Mouse (Mus musculus): Measurements from ENCODE around the gene Wfdc10. TPM values are rescaled to one million over a fixed set of nuclear protein-coding genes. Genes with fewer than 3 reads are reported as not detected.
"Not testable (repeated sequence)": the region's sequence is repeated elsewhere in the genome, so short reads cannot be mapped to it uniquely, and the experiment has no call there.

Gene Wfdc10
- not detected in 2 replicates for polyA plus RNA-seq (2012; ENCODE audit: insufficient read depth, insufficient read length, missing spikeins)

DNA sequence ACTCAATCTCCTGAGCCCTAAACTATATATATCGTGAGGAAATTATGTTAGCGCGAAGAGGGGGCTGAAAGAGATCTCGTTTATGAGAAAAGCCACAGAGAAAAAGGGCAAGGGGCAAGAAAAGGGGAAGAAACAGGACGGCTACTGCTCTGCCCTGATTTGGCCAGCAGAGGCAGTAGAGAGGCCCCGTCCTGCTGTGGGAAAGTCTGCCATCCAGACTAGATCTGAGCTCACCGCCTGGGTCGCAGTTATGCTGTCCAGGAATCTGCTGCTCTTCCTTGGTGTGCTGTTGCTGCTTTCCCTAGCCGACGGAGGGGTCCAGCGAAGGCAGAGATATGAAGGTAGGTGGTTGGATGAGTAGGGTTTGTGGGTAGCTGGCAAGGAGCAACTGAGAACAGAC is at the start of gene Wfdc10:
Gene Wfdc10, plus strand, starts transcription at position 189 of the 400 bp plus-strand sequence.
- Histone ChIP-seq H3K4me1 (ENCODE audit: control insufficient read depth, insufficient read depth, insufficient read length, low read length) (no peaks in the 10 kb centered on the region), H3K4me3 (ENCODE audit: insufficient read depth, low read depth, low read length) (no peak within 1 kb of the TSS), H3K27ac (replicated peaks; ENCODE audit: low read depth, low read length) (no peak within 1 kb of the TSS)

DNA sequence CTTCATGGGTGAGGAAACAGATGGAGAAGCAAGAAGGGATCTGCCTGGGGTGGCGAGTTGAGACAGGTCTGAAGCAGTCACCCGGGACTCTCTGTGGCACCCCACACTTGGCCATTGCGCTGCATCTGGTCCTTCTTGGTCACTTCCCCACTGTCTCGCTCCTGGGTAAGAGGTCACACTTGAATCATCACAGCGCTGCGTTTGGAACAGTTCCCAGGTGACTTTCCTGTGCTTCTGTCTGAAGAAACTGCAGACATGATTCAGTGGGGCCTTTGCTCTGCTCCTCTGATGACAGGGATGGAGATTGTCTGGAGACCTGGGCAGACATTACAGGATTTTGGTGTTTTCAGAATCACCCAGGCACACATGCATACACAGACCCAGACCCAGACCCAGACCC is 47.1 kb upstream of the Wfdc10 start:
- Histone ChIP-seq H3K4me1 (ENCODE audit: control insufficient read depth, insufficient read depth, insufficient read length, low read length) (no peaks in the 10 kb centered on the region), H3K27ac (replicated peaks; ENCODE audit: low read depth, low read length) (no peak overlapping the region), H3K4me3 (ENCODE audit: insufficient read depth, low read depth, low read length) (no peak overlapping the region)

DNA sequence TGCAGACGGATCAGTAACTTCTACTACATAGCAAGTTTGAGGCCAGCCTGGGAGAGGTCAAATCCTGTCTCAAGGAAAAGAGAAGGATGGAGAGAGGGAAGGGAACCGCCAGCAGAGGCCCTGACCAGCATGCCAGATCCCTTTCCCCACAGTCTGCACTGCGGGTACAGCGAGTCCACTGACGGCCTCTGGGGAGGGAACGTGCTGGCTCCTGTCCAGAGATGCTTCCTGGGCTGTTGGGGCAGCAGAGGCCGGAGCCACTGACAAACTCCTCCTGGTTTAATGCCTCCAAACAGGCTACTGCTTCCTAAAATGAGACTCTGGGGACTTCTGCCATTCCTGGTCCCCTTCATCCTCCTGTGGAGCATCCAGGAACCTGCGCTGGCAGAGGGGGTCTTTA is 42.4 kb upstream of the Wfdc10 start, which contains the start of the genes Wfdc6b and Wfdc8:
Gene Wfdc6b, plus strand, starts transcription at position 52 of the 400 bp plus-strand sequence.
Gene Wfdc8, minus strand, starts transcription at position 156 of the 400 bp plus-strand sequence.
- not testable (repeated sequence) for H3K27ac ChIP-seq (replicated peaks; ENCODE audit: low read depth, low read length); H3K4me1 ChIP-seq (ENCODE audit: control insufficient read depth, insufficient read depth, insufficient read length, low read length); H3K4me3 ChIP-seq (ENCODE audit: insufficient read depth, low read depth, low read length)

DNA sequence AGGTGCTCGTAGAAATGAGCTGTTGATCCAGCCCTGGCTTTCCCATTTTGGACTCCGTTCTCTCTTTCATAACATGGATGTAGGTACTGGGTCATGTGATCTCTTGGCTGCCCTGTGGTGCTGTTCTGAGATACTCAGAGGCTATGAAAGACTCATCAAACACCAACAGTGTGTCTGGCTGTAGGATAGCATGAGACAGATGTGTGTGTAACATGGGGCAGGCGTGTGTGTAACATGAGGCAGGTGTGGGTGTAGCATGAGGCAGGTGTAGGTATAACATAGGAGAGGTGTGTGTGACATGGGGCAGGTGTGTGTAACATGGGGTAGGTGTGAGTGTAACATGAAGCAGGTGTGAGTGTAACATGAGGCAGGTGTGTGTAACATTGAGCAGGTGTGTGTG is 40.5 kb upstream of the Wfdc10 start:
- Histone ChIP-seq H3K27ac (replicated peaks; ENCODE audit: low read depth, low read length) (no peak overlapping the region), H3K4me3 (ENCODE audit: insufficient read depth, low read depth, low read length) (no peak overlapping the region), H3K4me1 (ENCODE audit: control insufficient read depth, insufficient read depth, insufficient read length, low read length) (no peaks in the 10 kb centered on the region)

DNA sequence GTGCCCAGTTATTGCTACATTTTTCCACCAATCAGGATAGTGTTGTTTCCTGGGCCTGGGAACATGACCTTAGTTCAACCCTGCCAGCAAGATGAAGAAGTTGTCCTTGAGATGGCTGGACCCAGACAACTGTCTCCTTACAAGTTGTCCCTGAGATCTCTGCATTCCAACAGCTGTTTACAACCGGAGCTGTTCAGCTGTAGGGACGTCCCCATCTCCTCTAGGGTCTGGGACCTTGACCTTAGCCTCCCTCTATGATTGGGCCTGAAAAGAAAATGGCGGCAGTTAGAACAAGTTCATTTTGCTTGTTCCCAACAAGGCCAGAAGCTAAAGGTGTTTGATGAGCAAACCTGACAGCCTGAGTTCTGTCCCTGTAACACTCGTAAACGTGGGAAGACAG is 36.8 kb upstream of the Wfdc10 start:
- Histone ChIP-seq H3K27ac (replicated peaks; ENCODE audit: low read depth, low read length) (no peak overlapping the region), H3K4me1 (ENCODE audit: control insufficient read depth, insufficient read depth, insufficient read length, low read length) (no peaks in the 10 kb centered on the region), H3K4me3 (ENCODE audit: insufficient read depth, low read depth, low read length) (no peak overlapping the region)

DNA sequence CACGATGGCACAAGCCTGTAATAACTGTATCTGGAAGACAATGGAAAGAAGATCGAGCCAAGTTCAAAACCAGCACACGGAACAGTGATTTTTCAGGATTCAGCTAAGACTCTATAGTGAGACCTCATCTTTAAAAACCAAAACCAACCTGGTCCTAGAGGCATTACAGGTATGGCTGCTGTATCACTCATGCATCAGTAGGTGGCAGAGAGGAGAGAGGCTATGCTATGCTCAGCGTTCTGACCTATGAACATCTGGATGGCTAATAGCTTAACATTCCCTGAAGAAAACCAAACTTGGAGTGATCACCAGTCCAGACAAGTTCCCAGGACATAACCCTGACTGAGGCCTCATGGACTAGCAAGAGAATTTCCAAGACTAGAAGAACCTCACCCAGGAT is 34.1 kb upstream of the Wfdc10 start:
- H3K27ac ChIP-seq (replicated peaks; ENCODE audit: low read depth, low read length): no peak overlapping the region
- no peaks in the 10 kb centered on the region for H3K4me1 ChIP-seq (ENCODE audit: control insufficient read depth, insufficient read depth, insufficient read length, low read length)
- H3K4me3 ChIP-seq (ENCODE audit: insufficient read depth, low read depth, low read length): no peak overlapping the region

DNA sequence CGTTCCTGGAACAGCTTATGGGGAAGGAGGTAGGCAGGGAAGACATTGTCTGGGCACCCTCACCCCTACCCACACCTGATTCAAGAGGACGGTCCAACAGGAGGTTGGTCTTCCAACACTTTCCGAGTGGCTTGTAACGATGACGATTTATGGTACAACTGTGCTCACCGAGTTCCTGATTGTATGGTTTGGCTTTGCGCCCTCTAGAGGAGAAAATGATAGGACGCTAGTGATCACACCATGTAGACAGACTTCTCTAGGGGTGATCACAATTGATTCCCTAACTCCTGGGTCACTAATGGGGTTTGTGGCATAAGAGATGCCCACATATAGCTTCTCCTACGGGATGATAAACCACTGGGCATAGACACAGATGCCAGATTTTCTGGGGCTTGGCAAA is 20.6 kb upstream of the Wfdc10 start:
- H3K4me1 ChIP-seq (ENCODE audit: control insufficient read depth, insufficient read depth, insufficient read length, low read length): no peaks in the 10 kb centered on the region
- H3K27ac ChIP-seq (replicated peaks; ENCODE audit: low read depth, low read length): no peak overlapping the region
- no peak overlapping the region for H3K4me3 ChIP-seq (ENCODE audit: insufficient read depth, low read depth, low read length)

DNA sequence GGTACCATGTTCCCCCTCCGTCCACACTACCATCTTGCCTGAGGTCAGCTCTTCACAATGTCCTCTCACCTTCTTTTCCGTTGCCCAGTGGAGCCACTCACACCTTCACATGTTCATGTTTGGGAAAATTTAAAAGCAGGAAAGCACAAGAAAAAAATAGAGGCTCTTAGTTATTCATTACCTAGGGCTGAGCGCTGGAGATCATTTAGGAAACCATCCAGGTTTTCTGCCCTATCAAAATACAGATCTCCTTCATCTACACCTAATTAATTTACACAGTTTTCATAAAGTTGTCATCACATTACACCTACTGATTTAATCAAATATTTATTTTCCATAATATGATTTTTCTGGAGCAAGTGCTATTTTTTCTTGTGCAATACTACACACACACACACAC is 17.1 kb upstream of the Wfdc10 start, which contains the start of gene Wfdc16:
Gene Wfdc16, minus strand, starts transcription at position 101 of the 400 bp plus-strand sequence.
- no peak within 1 kb of the TSS for H3K4me3 ChIP-seq (ENCODE audit: insufficient read depth, low read depth, low read length)
- no peaks in the 10 kb centered on the region for H3K4me1 ChIP-seq (ENCODE audit: control insufficient read depth, insufficient read depth, insufficient read length, low read length)
- H3K27ac ChIP-seq (replicated peaks; ENCODE audit: low read depth, low read length): no peak within 1 kb of the TSS

DNA sequence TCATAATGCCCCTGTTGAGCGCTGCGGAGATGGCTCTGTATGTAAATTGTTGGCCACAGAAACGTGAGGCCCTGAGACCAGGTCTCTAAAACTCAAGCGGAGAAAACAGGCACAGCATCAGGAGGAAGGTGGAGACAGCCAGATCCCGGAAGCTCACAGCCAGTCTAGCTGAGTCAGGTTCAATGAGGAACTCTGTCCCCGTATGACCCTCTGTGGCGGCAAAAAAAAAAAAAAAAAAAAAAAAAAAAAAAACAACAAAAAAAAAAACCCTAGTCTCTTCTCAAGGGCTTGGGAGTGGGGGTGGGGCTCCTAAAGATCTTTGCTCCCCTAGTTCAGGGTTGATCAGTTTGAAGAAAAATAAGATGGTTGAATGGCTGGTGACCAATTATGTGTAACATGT is 14.7 kb upstream of the Wfdc10 start:
- H3K4me1 ChIP-seq (ENCODE audit: control insufficient read depth, insufficient read depth, insufficient read length, low read length): no peaks in the 10 kb centered on the region
- H3K27ac ChIP-seq (replicated peaks; ENCODE audit: low read depth, low read length): no peak overlapping the region
- no peak overlapping the region for H3K4me3 ChIP-seq (ENCODE audit: insufficient read depth, low read depth, low read length)

DNA sequence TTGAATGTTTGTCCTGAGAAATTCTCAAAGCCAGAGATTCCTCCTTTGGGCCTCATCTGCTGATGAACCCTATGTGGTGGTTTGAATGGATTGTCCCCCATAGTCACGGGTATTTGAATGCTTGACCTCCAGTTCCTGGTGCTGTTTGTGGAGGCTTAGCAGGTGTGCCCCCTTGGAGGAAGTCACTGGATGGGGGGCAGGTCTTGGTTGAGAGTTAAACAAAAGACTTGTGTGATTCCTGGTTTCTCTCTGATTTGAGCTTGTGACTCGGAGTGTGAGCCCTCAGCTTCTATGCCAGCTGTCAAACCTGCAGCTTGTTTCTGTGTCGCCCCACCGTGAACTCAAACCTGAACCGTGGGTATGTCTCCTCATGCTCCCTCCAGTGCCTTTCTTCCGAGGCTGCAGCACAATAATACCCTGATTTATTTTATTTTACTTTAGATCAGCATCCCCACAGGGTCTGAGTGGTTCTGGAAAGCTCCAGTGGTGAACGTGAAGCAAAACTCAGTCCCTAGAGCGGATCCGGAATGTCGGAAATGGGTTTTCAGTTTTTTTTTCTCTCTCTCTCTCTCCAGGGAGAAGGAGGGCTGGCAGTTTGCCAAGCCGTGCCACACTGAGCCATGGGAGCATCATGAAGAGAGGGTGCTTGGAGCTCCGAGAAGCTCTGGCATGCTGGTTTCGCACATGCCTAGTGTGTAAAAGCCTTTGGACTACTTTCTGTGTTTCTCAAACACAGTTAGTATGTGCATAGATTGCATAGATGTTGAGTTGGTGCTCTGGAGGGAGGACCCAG is 13.8 kb upstream of the Wfdc10 start:
- no peak overlapping the region for H3K4me3 ChIP-seq (ENCODE audit: insufficient read depth, low read depth, low read length)

DNA sequence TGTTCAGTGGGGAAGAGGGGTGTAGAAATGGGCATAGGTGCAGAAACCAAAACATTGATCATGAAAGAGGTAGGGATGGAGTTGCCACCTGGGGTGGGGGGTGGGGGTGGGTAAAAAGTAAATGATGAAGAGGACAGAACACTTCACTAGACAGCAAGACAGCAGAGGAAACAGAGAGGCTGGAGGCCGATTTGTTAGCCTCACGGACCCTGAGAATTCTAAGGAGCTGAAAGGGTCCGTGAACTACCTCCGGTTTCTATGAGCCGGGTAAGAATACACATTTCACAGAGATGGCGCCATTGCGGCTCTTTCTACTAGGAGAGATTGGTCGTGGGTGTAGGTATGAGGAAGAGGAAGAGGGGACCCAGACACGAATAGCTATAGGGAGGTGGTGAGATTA is 637 bp downstream of the Wfdc10 start, which contains the start of gene Wfdc9:
Gene Wfdc9, minus strand, starts transcription at position 101 of the 400 bp plus-strand sequence.
- Histone ChIP-seq H3K27ac (replicated peaks; ENCODE audit: low read depth, low read length) (no peak within 1 kb of the TSS), H3K4me3 (ENCODE audit: insufficient read depth, low read depth, low read length) (no peak within 1 kb of the TSS), H3K4me1 (ENCODE audit: control insufficient read depth, insufficient read depth, insufficient read length, low read length) (no peaks in the 10 kb centered on the region)

More for the DNA sequence above, 13.8 kb upstream of the Wfdc10 start:
- H3K4me1 ChIP-seq (ENCODE audit: control insufficient read depth, insufficient read depth, insufficient read length, low read length): no peaks in the 10 kb centered on the region
- H3K27ac ChIP-seq (replicated peaks; ENCODE audit: low read depth, low read length): no peak overlapping the region

DNA sequence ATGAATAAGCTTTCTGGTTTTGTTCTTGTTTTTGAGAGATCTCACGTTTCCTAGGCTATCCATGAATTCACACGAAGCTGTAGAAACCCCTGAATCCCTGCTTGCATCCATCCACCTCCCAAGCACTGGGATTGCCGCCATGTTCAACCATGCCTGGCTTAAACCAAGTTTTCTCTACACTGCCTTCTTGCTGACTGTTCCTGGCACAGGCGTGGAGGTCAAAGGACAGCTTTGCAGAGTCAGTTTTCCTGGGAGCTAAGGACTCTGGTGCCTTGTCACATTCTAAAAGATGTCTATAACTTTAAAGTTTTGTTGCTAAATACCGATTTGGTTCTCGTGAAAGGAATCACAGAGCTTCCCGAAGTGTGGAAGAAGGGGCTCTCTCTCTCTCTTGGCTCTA is 9.0 kb downstream of the Wfdc10 start:
- Histone ChIP-seq H3K4me3 (ENCODE audit: insufficient read depth, low read depth, low read length) (no peak overlapping the region), H3K4me1 (ENCODE audit: control insufficient read depth, insufficient read depth, insufficient read length, low read length) (no peaks in the 10 kb centered on the region), H3K27ac (replicated peaks; ENCODE audit: low read depth, low read length) (no peak overlapping the region)

DNA sequence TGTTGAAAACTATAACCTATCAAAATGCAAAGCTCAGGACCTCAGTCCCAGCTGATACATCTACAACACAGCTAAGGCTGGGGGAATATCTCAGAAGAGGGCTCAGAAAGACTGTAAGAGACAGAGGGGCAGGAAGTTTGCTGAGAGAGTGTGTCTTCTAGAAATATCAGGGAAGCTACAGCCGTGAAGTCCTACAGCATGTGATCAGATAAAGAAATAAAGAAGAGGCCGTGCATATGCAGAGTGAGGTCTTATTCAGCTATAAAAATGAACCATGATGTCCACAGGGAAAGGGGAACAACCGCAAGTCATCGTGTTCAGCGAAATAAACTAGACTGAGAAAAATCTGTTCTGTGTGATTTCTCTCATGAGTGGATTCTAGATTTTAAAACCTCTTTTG is 14.4 kb downstream of the Wfdc10 start:
- Histone ChIP-seq H3K27ac (replicated peaks; ENCODE audit: low read depth, low read length) (no peak overlapping the region), H3K4me3 (ENCODE audit: insufficient read depth, low read depth, low read length) (no peak overlapping the region), H3K4me1 (ENCODE audit: control insufficient read depth, insufficient read depth, insufficient read length, low read length) (no peaks in the 10 kb centered on the region)

DNA sequence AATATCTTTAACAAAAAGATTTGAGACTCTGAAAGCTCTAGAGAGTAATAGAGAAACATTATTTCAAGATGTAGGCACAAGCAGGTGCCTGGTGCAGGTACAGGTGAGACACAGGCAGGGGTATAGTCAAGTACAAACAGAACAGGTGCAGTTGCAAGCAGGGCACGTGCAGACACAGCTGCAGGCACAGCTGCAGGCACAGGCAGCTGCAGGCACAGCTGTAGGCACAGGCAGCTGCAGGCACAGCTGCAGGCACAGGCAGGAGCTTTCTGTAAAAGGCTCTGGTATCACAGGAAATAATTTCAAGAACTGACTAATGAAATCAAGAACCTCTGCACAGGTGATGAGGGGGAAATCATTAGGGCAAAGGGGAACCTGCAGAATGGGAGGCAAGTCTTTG is 15.1 kb downstream of the Wfdc10 start:
- no peak overlapping the region for H3K4me3 ChIP-seq (ENCODE audit: insufficient read depth, low read depth, low read length)
- no peaks in the 10 kb centered on the region for H3K4me1 ChIP-seq (ENCODE audit: control insufficient read depth, insufficient read depth, insufficient read length, low read length)
- H3K27ac ChIP-seq (replicated peaks; ENCODE audit: low read depth, low read length): no peak overlapping the region

DNA sequence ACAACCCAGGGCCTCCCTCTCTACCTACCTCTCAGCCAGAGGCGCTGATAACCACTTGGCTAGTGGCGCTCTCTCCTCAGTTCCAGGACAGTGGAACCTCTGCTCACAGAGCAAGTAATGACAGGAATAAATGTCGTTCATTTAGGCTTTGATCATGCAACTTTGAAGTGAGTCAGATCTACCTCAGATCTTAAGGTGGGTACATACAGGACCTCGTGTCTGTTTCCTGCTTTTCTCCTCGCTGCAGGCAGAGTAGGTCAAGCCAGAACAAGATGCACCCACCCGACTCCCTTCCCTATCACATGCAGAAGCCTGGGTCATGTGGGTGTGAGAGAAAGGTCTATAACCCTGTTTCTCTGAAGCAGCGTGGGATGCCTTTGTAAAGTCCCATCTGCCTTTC is 18.1 kb downstream of the Wfdc10 start, which contains the start of gene Wfdc11:
Gene Wfdc11, minus strand, starts transcription at position 101 of the 400 bp plus-strand sequence.
- Histone ChIP-seq H3K4me1 (ENCODE audit: control insufficient read depth, insufficient read depth, insufficient read length, low read length) (no peaks in the 10 kb centered on the region), H3K4me3 (ENCODE audit: insufficient read depth, low read depth, low read length) (no peak within 1 kb of the TSS), H3K27ac (replicated peaks; ENCODE audit: low read depth, low read length) (no peak within 1 kb of the TSS)

DNA sequence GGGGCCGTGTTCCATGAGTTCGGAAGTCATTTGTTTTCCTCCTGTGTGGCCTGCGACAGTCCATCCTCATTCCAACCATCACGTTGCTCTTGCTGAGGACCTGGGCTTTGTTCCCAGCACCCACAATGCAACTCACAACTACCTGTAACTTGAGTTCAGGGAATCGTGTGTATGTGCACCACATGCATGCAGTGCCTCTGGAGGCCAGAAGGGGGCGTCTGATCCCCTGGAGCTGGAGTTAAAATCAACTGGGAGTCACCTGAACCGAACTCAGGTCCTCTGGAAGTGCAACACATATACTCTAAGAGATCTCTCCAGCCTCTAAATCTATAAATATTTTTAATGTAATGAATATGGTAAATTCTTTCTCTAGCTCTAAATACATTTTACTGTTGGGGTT is 20.3 kb downstream of the Wfdc10 start:
- Histone ChIP-seq H3K27ac (replicated peaks; ENCODE audit: low read depth, low read length) (no peak overlapping the region), H3K4me3 (ENCODE audit: insufficient read depth, low read depth, low read length) (no peak overlapping the region), H3K4me1 (ENCODE audit: control insufficient read depth, insufficient read depth, insufficient read length, low read length) (no peaks in the 10 kb centered on the region)
